Mouse (Mus musculus) CH12.LX (cell line): Measurements from ENCODE around the gene Btbd16. TPM values are rescaled to one million over a fixed set of nuclear protein-coding genes. Genes with fewer than 3 reads are reported as not detected.

Experiments
- DNase-seq: peaks from one replicate; pipeline ENCODE4 v3.0.0-alpha.2; 2013; ENCODE audit errors: extremely low read depth
- H3K27ac ChIP-seq: 2 replicates; pipeline ENCODE4 v1.5.1; 2012; ENCODE audit warnings: low read depth, mild to moderate bottlenecking, control low read depth, moderate library complexity; ENCODE audit not compliant: insufficient read depth
- H3K27me3 ChIP-seq: replicated peaks from 2 replicates; pipeline ENCODE3; 2012; ENCODE audit warnings: inconsistent platforms
- H3K36me3 ChIP-seq, 2 experiments: replicated peaks in 1 of 2; 2 replicates each; pipeline versions ENCODE3 to v1.6.1; 2012; ENCODE audit warnings: inconsistent platforms in 1 of 2, low read length in 1 of 2, mild to moderate bottlenecking in 1 of 2, mixed read lengths in 1 of 2, moderate library complexity in 1 of 2; ENCODE audit not compliant: control insufficient read depth in 1 of 2, insufficient read depth in 1 of 2
- H3K4me1 ChIP-seq, 2 experiments: 2 replicates each; pipeline ENCODE4 v1.6.1; 2012; ENCODE audit warnings: inconsistent platforms in 1 of 2, moderate library complexity in 1 of 2; ENCODE audit not compliant: insufficient read depth in 2 of 2, control insufficient read depth in 1 of 2
- H3K4me2 ChIP-seq: 2 replicates; pipeline ENCODE4 v1.6.1; 2012; ENCODE audit warnings: low read depth, mild to moderate bottlenecking, control low read depth; ENCODE audit not compliant: poor library complexity, insufficient read depth, severe bottlenecking
- H3K4me3 ChIP-seq, 3 experiments: fragments of 150-350 bp in 1 of 3; sonication (generic) in 1 of 3; replicated peaks in 1 of 3; 2 replicates each; pipeline versions ENCODE3 to v1.5.1; 2011 to 2012; ENCODE audit warnings: low read depth in 2 of 3, low read length in 2 of 3, mild to moderate bottlenecking in 2 of 3, moderate library complexity in 2 of 3, control low read depth in 1 of 3, improper control_type of control experiment in 1 of 3, inconsistent platforms in 1 of 3, mixed read lengths in 1 of 3; ENCODE audit not compliant: poor library complexity in 1 of 3
- H3K79me2 ChIP-seq: replicated peaks from 2 replicates; pipeline ENCODE4 v1.6.1; 2012; ENCODE audit warnings: mild to moderate bottlenecking, moderate library complexity; ENCODE audit not compliant: control insufficient read depth, poor library complexity, insufficient read depth, severe bottlenecking; ENCODE audit errors: extremely low read depth
- H3K9ac ChIP-seq: 2 replicates; pipeline ENCODE4 v1.6.1; 2012; ENCODE audit warnings: low read depth, mild to moderate bottlenecking, control low read depth, moderate library complexity; ENCODE audit not compliant: insufficient read depth
- H3K9me3 ChIP-seq: replicated peaks from 2 replicates; pipeline ENCODE3; 2012; ENCODE audit warnings: low read length, inconsistent platforms, mixed read lengths
- CHD1 ChIP-seq: IDR thresholded peaks from 2 replicates; pipeline ENCODE4 v1.6.1; 2012; ENCODE audit warnings: low read depth, low read length, improper control_type of control experiment, inconsistent platforms
- CHD2 ChIP-seq: IDR thresholded peaks from 2 replicates; pipeline ENCODE4 v1.6.1; 2011; ENCODE audit warnings: low read length, improper control_type of control experiment
- CTCF ChIP-seq, 2 experiments: IDR thresholded peaks in 1 of 2; conservative IDR thresholded peaks in 1 of 2; 2 replicates each; pipeline ENCODE4 v1.5.1; 2011 to 2012; ENCODE audit warnings: low read depth in 2 of 2, low read length in 2 of 2, improper control_type of control experiment in 1 of 2, inconsistent platforms in 1 of 2, mild to moderate bottlenecking in 1 of 2, moderate library complexity in 1 of 2
- ELF1 ChIP-seq: IDR thresholded peaks from 2 replicates; pipeline ENCODE4 v1.6.1; 2014; ENCODE audit warnings: low read depth, mild to moderate bottlenecking, inconsistent platforms, low read length, improper control_type of control experiment
- EP300 ChIP-seq: IDR thresholded peaks from 2 replicates; pipeline ENCODE4 v1.6.1; 2011; ENCODE audit warnings: low read length, improper control_type of control experiment
- GABPA ChIP-seq: IDR thresholded peaks from 2 replicates; pipeline ENCODE4 v1.6.1; 2012; ENCODE audit warnings: low read depth, low read length, improper control_type of control experiment, inconsistent platforms; ENCODE audit not compliant: insufficient replicate concordance
- JUN ChIP-seq: IDR thresholded peaks from 2 replicates; pipeline ENCODE4 v1.6.1; 2011; ENCODE audit warnings: low read depth, mild to moderate bottlenecking, low read length, improper control_type of control experiment, moderate library complexity; ENCODE audit not compliant: insufficient read depth
- JUND ChIP-seq: conservative IDR thresholded peaks from 2 replicates; pipeline ENCODE4 v1.6.1; 2011; ENCODE audit warnings: low read depth, low read length, improper control_type of control experiment
- MEF2A ChIP-seq: IDR thresholded peaks from 2 replicates; pipeline ENCODE4 v1.6.1; 2014; ENCODE audit warnings: low read depth, mild to moderate bottlenecking, inconsistent platforms, low read length, improper control_type of control experiment, borderline replicate concordance
- MXI1 ChIP-seq: IDR thresholded peaks from 2 replicates; pipeline ENCODE4 v1.6.1; 2011; ENCODE audit warnings: mild to moderate bottlenecking, low read depth, low read length, improper control_type of control experiment
- MYC ChIP-seq: IDR thresholded peaks from 2 replicates; pipeline ENCODE4 v1.6.1; 2011; ENCODE audit warnings: low read depth, mild to moderate bottlenecking, improper control_type of control experiment, low read length
- NRF1 ChIP-seq: IDR thresholded peaks from 2 replicates; pipeline ENCODE4 v1.6.1; 2014; ENCODE audit warnings: low read depth, mild to moderate bottlenecking, inconsistent platforms, low read length, improper control_type of control experiment, moderate library complexity
- POLR2AphosphoS2 ChIP-seq: IDR thresholded peaks from 2 replicates; pipeline ENCODE4 v1.6.1; 2011; ENCODE audit warnings: low read depth, low read length, improper control_type of control experiment
- SIN3A ChIP-seq: IDR thresholded peaks from 2 replicates; pipeline ENCODE4 v1.6.1; 2012; ENCODE audit warnings: low read length, improper control_type of control experiment, inconsistent platforms
- SMC3 ChIP-seq: IDR thresholded peaks from 2 replicates; pipeline ENCODE4 v1.6.1; 2011; ENCODE audit warnings: low read depth, low read length, improper control_type of control experiment
- UBTF ChIP-seq: IDR thresholded peaks from 2 replicates; pipeline ENCODE4 v1.6.1; 2012; ENCODE audit warnings: low read depth, mild to moderate bottlenecking, inconsistent platforms, low read length, improper control_type of control experiment, moderate library complexity
- USF2 ChIP-seq: conservative IDR thresholded peaks from 2 replicates; pipeline ENCODE4 v1.6.1; 2011; ENCODE audit warnings: low read depth, low read length, improper control_type of control experiment
- ZKSCAN1 ChIP-seq: IDR thresholded peaks from 2 replicates; pipeline ENCODE4 v1.6.1; 2012; ENCODE audit warnings: low read depth, inconsistent platforms, low read length, improper control_type of control experiment, borderline replicate concordance
- ZNF384 ChIP-seq: IDR thresholded peaks from 2 replicates; pipeline ENCODE4 v1.6.1; 2012; ENCODE audit warnings: low read depth, low read length, improper control_type of control experiment, inconsistent platforms
- dilution Hi-C: fragments of 300-500 bp; cut with MboI; formaldehyde crosslinking; loops from 2 replicates; pipeline ENCODE4 v1.14.3; 2020; ENCODE audit warnings: low sequenced_read_pairs; ENCODE audit not compliant: extremely low pct_unique_long_range_greater_than_20kb, extremely low pct_ligation_motif_present
- in situ Hi-C: fragments of 300-500 bp; cut with MboI; formaldehyde crosslinking; loops from 3 replicates; pipeline ENCODE4 v1.14.3; 2019; ENCODE audit warnings: low sequenced_read_pairs, low pct_ligation_motif_present, low pct_unique_long_range_greater_than_20kb, mixed read lengths
- polyA plus RNA-seq: library from polyadenylated mRNA; unstranded; fragments of >175 nt; gene quantifications from 2 replicates; pipeline ENCODE4 v1.2.1, GENCODE M21; 2012; ENCODE audit warnings: low read depth; ENCODE audit not compliant: insufficient read length
- total RNA-seq, 2 experiments: library from RNA; depleted of rRNA; stranded (reverse); fragments of 300-350 nt in 1 of 2; fragments of >200 nt in 1 of 2; gene quantifications; 2 replicates each; pipeline ENCODE4 v1.2.3; 2012 to 2014

Btbd16 gene
- total and polyA plus RNA-seq, 3 experiments = not detected

- in situ Hi-C loops (no loop called here), dilution Hi-C loops (no loop called here)
- Histone ChIP-seq H3K9ac (no peak overlapping the region), H3K27me3 (peaks cover 24% of the 10 kb centered on the region), H3K4me3 (no peak overlapping the region), H3K79me2 (no peaks in the 10 kb centered on the region), H3K27ac (no peak overlapping the region), H3K4me2 (no peak overlapping the region), H3K36me3 (no peaks in the 10 kb centered on the region), H3K4me1 (peaks cover 13 to 53% of the 10 kb centered on the region in 2 experiments), H3K9me3 (no peaks in the 10 kb centered on the region)
- no peak for TF ChIP-seq MYC
- TF ChIP-seq JUN = no peak
- TF ChIP-seq JUND = no peak
- no peak for TF ChIP-seq ZKSCAN1
- no peak for TF ChIP-seq ZNF384
- TF ChIP-seq MEF2A = no peak
- TF ChIP-seq CHD1 = no peak
- no peak for TF ChIP-seq SMC3
- TF ChIP-seq MXI1 = no peak
- TF ChIP-seq EP300 = no peak
- no peak for TF ChIP-seq POLR2AphosphoS2
- no peak for TF ChIP-seq CTCF (conservative IDR thresholded peaks at IDR 0.05 in 1 of 2, IDR thresholded peaks at IDR 0.05 in 1 of 2; ENCODE audit: low read depth in 2 of 2, low read length in 2 of 2)
- TF ChIP-seq ELF1 = no peak
- no peak for TF ChIP-seq UBTF
- TF ChIP-seq SIN3A = no peak
- no peak for TF ChIP-seq USF2
- TF ChIP-seq NRF1 = no peak
- no peak for DNase-seq
Measured at GRCm38 (mm10) chr7:130857973-130858372, 84.1 kb downstream of the Btbd16 start.

- Histone ChIP-seq H3K9ac (no peak overlapping the region), H3K4me3 (no peak overlapping the region), H3K27me3 (peaks cover 12% of the 10 kb centered on the region), H3K4me1 (peaks cover 21 to 72% of the 10 kb centered on the region in 2 experiments), H3K79me2 (no peaks in the 10 kb centered on the region), H3K36me3 (no peaks in the 10 kb centered on the region), H3K9me3 (no peaks in the 10 kb centered on the region), H3K27ac (no peak overlapping the region), H3K4me2 (no peak overlapping the region)
- no peak for DNase-seq
- in situ Hi-C loops = no loop called here
- dilution Hi-C loops = no loop called here
- TF ChIP-seq MXI1 (no peak), CTCF (conservative IDR thresholded peaks at IDR 0.05 in 1 of 2, IDR thresholded peaks at IDR 0.05 in 1 of 2; ENCODE audit: low read depth in 2 of 2, low read length in 2 of 2) (no peak), SMC3 (no peak), EP300 (no peak), NRF1 (no peak), GABPA (no peak), CHD2 (no peak), ZNF384 (no peak)
- TF ChIP-seq, all 38 proteins: peak for 0
Measured at GRCm38 (mm10) chr7:130859926-130860325, 86.1 kb downstream of the Btbd16 start.
